Mouse (Mus musculus) hindbrain, postnatal 0 days (tissue): ENCODE data around the gene Rmnd1. TPM values are rescaled to one million over a fixed set of nuclear protein-coding genes. Genes with fewer than 3 reads are reported as not detected.
A peak's percentile ranks its signal among the peaks of the same experiment; 100 is the strongest.

Experiments used
- ATAC-seq: fragments of 200-750 bp; cut with Nextera tagmentation; 2 replicates; pipeline ENCODE4 v1.8.0; 2017; ENCODE audit warnings: mild to moderate bottlenecking, moderate TSS enrichment, moderate library complexity
- DNase-seq: peaks from one replicate; pipeline ENCODE4 v3.0.0-alpha.2; 2015; ENCODE audit warnings: low spot score
- H3K27ac ChIP-seq: fragments of 300-500 bp; sonication (generic); 2 replicates; pipeline ENCODE4 v1.5.1; 2014; ENCODE audit warnings: mild to moderate bottlenecking
- H3K27me3 ChIP-seq: fragments of 300-500 bp; sonication (generic); 2 replicates; pipeline ENCODE4 v1.6.1; 2014; ENCODE audit warnings: low read length, mixed read lengths; ENCODE audit not compliant: insufficient read depth
- H3K36me3 ChIP-seq: fragments of 300-500 bp; sonication (generic); 2 replicates; pipeline ENCODE4 v1.6.1; 2014; ENCODE audit warnings: low read length, mixed read lengths; ENCODE audit not compliant: insufficient read depth
- H3K4me1 ChIP-seq: fragments of 300-500 bp; sonication (generic); 2 replicates; pipeline ENCODE4 v1.6.1; 2014; ENCODE audit warnings: antibody characterized with exemption, low read length, mixed read lengths; ENCODE audit not compliant: insufficient read depth
- H3K4me2 ChIP-seq: fragments of 300-500 bp; sonication (generic); 2 replicates; pipeline ENCODE4 v1.6.1; 2014; ENCODE audit warnings: low read depth, mild to moderate bottlenecking, low read length, moderate library complexity, mixed read lengths
- H3K4me3 ChIP-seq: fragments of 300-500 bp; sonication (generic); 2 replicates; pipeline ENCODE4 v1.5.1; 2014; ENCODE audit warnings: low read length
- H3K9ac ChIP-seq: fragments of 300-500 bp; sonication (generic); replicated peaks from 2 replicates; pipeline ENCODE4 v1.6.1; 2014; ENCODE audit warnings: mild to moderate bottlenecking, low read length, moderate library complexity, mixed read lengths
- H3K9me3 ChIP-seq: fragments of 300-500 bp; sonication (generic); 2 replicates; pipeline ENCODE4 v1.6.1; 2016; ENCODE audit warnings: low read length, mixed read lengths
- CTCF ChIP-seq: IDR thresholded peaks from 2 replicates; pipeline ENCODE4 v1.5.1; 2016; ENCODE audit warnings: antibody characterized with exemption, control low read depth, low read depth
- WGBS: fragments of 180-500 bp; shearing (Covaris S2); extraction: QIAGEN DNeasy Blood & Tissue Kit; methylation state at CpG from one replicate; pipeline ENCODE4 v1.1.7; 2014; 5-methylcytosine and 5-hydroxymethylcytosine counted together
- polyA plus RNA-seq: library from polyadenylated mRNA; unstranded; fragments of >200 nt; fragmentation: Nextera tagmentation; extraction: Ambion mirVana; gene quantifications from 2 replicates; pipeline ENCODE4 v1.2.1, GENCODE M21; 2015
- total RNA-seq: library from RNA; depleted of rRNA; stranded (reverse); fragments of >200 nt; gene quantifications from 2 replicates; pipeline ENCODE4 v1.2.3, GENCODE M21; 2014

Rmnd1 gene
- total and polyA plus RNA-seq, 2 experiments from 2014 or later, result 24.7 to 30.0 TPM

- H3K9ac ChIP-seq, result no peak overlapping the region
- WGBS, result 36% methylated on average over 7 of the region's 7 CpGs
- H3K9me3 ChIP-seq, result no peaks in the 10 kb centered on the region
- ATAC-seq, result no peak
- no peak overlapping the region for H3K27ac ChIP-seq
- no peaks in the 10 kb centered on the region for H3K27me3 ChIP-seq
- H3K4me1 ChIP-seq, result no peaks in the 10 kb centered on the region
- H3K4me3 ChIP-seq, result no peak overlapping the region
- 0 out of 2 replicates have a peak, but pooled peaks cover 10% of the 10 kb centered on the region for H3K36me3 ChIP-seq
- no peak overlapping the region for H3K4me2 ChIP-seq
- DNase-seq, result no peak
- TF ChIP-seq CTCF, result no peak
Measured at GRCm38 (mm10) chr10:4375267-4375666, 56.9 kb downstream of the Rmnd1 start.

- DNase-seq (no peak), ATAC-seq (no peak)
- no peak for TF ChIP-seq CTCF
- Histone ChIP-seq H3K4me3 (no peak overlapping the region), H3K9me3 (no peaks in the 10 kb centered on the region), H3K36me3 (0 out of 2 replicates have a peak, but pooled peaks cover 10% of the 10 kb centered on the region), H3K27me3 (no peaks in the 10 kb centered on the region), H3K9ac (no peak overlapping the region), H3K27ac (no peak overlapping the region), H3K4me1 (no peaks in the 10 kb centered on the region), H3K4me2 (no peak overlapping the region)
- 83% methylated on average over 4 of the region's 4 CpGs for WGBS
Measured at GRCm38 (mm10) chr10:4374734-4375133, 57.5 kb downstream of the Rmnd1 start.

GRCm38 (mm10) chr10:4374239-4374638 is 57.9 kb downstream of the Rmnd1 start:
- DNase-seq (no peak), ATAC-seq (no peak)
- Histone ChIP-seq H3K9me3 (no peaks in the 10 kb centered on the region), H3K4me1 (no peaks in the 10 kb centered on the region), H3K36me3 (peaks cover 10% of the 10 kb centered on the region; the same call in 1 of the 2 replicates), H3K9ac (no peak overlapping the region), H3K27ac (no peak overlapping the region), H3K27me3 (no peaks in the 10 kb centered on the region), H3K4me2 (no peak overlapping the region), H3K4me3 (no peak overlapping the region)
- 96% methylated on average over 7 of the region's 7 CpGs for WGBS
- TF ChIP-seq CTCF, result no peak

- H3K9ac ChIP-seq, result no peak overlapping the region
- H3K4me3 ChIP-seq, result no peak overlapping the region
- no peak for TF ChIP-seq CTCF
- 64% methylated on average over 4 of the region's 4 CpGs for WGBS
- ATAC-seq, result no peak
- H3K36me3 ChIP-seq, result peaks cover 14% of the 10 kb centered on the region; the same call in 1 of the 2 replicates
- H3K9me3 ChIP-seq, result no peaks in the 10 kb centered on the region
- no peak overlapping the region for H3K27ac ChIP-seq
- DNase-seq, result no peak
- H3K4me1 ChIP-seq, result no peaks in the 10 kb centered on the region
- H3K27me3 ChIP-seq, result no peaks in the 10 kb centered on the region
- no peak overlapping the region for H3K4me2 ChIP-seq
Measured at GRCm38 (mm10) chr10:4373558-4373957, 58.6 kb downstream of the Rmnd1 start.

GRCm38 (mm10) chr10:4372011-4372410 is 60.2 kb downstream of the Rmnd1 start:
- TF ChIP-seq CTCF, result peak; percentile 73
- Histone ChIP-seq H3K36me3 (peaks cover 14% of the 10 kb centered on the region; the same call in 1 of the 2 replicates), H3K9me3 (no peaks in the 10 kb centered on the region), H3K4me1 (no peaks in the 10 kb centered on the region), H3K27me3 (no peaks in the 10 kb centered on the region), H3K4me3 (no peak overlapping the region), H3K9ac (no peak overlapping the region), H3K27ac (no peak overlapping the region), H3K4me2 (no peak overlapping the region)
- DNase-seq (peak; percentile 73), ATAC-seq (peak; percentile 65)
- WGBS, result 44% methylated on average over 5 of the region's 5 CpGs

- no peak for TF ChIP-seq CTCF
- no peak for DNase-seq
- H3K27ac ChIP-seq, result no peak overlapping the region
- ATAC-seq, result no peak
- no peak overlapping the region for H3K4me3 ChIP-seq
- no peaks in the 10 kb centered on the region for H3K4me1 ChIP-seq
- H3K4me2 ChIP-seq, result no peak overlapping the region
- H3K9ac ChIP-seq, result no peak overlapping the region
- 89% methylated on average over 11 of the region's 11 CpGs for WGBS
- H3K36me3 ChIP-seq, result peaks cover 14% of the 10 kb centered on the region; the same call in 1 of the 2 replicates
- no peaks in the 10 kb centered on the region for H3K27me3 ChIP-seq
- H3K9me3 ChIP-seq, result no peaks in the 10 kb centered on the region
Measured at GRCm38 (mm10) chr10:4370105-4370504, 62.1 kb downstream of the Rmnd1 start.

GRCm38 (mm10) chr10:4364618-4365017 is 67.6 kb downstream of the Rmnd1 start:
- Histone ChIP-seq H3K4me1 (no peaks in the 10 kb centered on the region), H3K27ac (no peak overlapping the region), H3K9ac (no peak overlapping the region), H3K4me2 (no peak overlapping the region), H3K27me3 (no peaks in the 10 kb centered on the region), H3K4me3 (no peak overlapping the region), H3K9me3 (no peaks in the 10 kb centered on the region), H3K36me3 (peaks cover 5% of the 10 kb centered on the region; the same call in 1 of the 2 replicates)
- WGBS, result 80% methylated on average over 3 of the region's 3 CpGs
- TF ChIP-seq CTCF, result no peak
- DNase-seq (no peak), ATAC-seq (no peak)
